Mouse (Mus musculus) liver, embryonic 14.5 days (tissue): ENCODE measurements around the gene Dll3. TPM values are rescaled to one million over a fixed set of nuclear protein-coding genes. Genes with fewer than 3 reads are reported as not detected.

Experiments used
- ATAC-seq: fragments of 200-750 bp; cut with Nextera tagmentation; 2 replicates; pipeline ENCODE4 v1.8.0; 2017; ENCODE audit warnings: moderate number of reproducible peaks, mild to moderate bottlenecking, moderate library complexity; ENCODE audit not compliant: insufficient read depth
- DNase-seq, 3 experiments: peaks; one replicate each; pipeline ENCODE4 v3.0.0-alpha.2; 2012 to 2013; ENCODE audit warnings: low read depth in 3 of 3, low spot score in 3 of 3
- H3K27ac ChIP-seq: fragments of 300-500 bp; sonication (generic); 2 replicates; pipeline ENCODE4 v1.5.1; 2014; ENCODE audit warnings: moderate library complexity, mild to moderate bottlenecking, control low read depth, inconsistent platforms
- H3K27me3 ChIP-seq: fragments of 300-500 bp; sonication (generic); 2 replicates; pipeline ENCODE4 v1.6.1; 2014; ENCODE audit warnings: mild to moderate bottlenecking, low read length, moderate library complexity; ENCODE audit not compliant: control insufficient read depth, insufficient read depth
- H3K36me3 ChIP-seq: fragments of 300-500 bp; sonication (generic); replicated peaks from 2 replicates; pipeline ENCODE4 v1.6.1; 2014; ENCODE audit warnings: low read depth; ENCODE audit not compliant: control insufficient read depth, insufficient read depth
- H3K4me1 ChIP-seq, 2 experiments: fragments of 200-500 bp in 1 of 2; fragments of 300-500 bp in 1 of 2; sonication (generic) in 1 of 2; replicated peaks; 2 replicates each; pipeline ENCODE4 v1.6.1; 2012 to 2014; ENCODE audit warnings: antibody characterized with exemption in 1 of 2, inconsistent platforms in 1 of 2, low read length in 1 of 2; ENCODE audit not compliant: control insufficient read depth in 2 of 2, insufficient read depth in 2 of 2
- H3K4me2 ChIP-seq: fragments of 300-500 bp; sonication (generic); 2 replicates; pipeline ENCODE4 v1.6.1; 2014; ENCODE audit warnings: low read depth, mild to moderate bottlenecking, control low read depth, moderate library complexity
- H3K4me3 ChIP-seq, 2 experiments: fragments of 200-500 bp in 1 of 2; fragments of 300-500 bp in 1 of 2; sonication (generic) in 1 of 2; 2 replicates each; pipeline ENCODE4 v1.5.1; 2012 to 2014; ENCODE audit warnings: low read depth in 2 of 2, low read length in 2 of 2, mild to moderate bottlenecking in 2 of 2, control low read depth in 1 of 2, inconsistent platforms in 1 of 2, moderate library complexity in 1 of 2; ENCODE audit not compliant: insufficient read depth in 1 of 2
- H3K9ac ChIP-seq: fragments of 300-500 bp; sonication (generic); replicated peaks from 2 replicates; pipeline ENCODE4 v1.6.1; 2014; ENCODE audit warnings: mild to moderate bottlenecking, control low read depth, moderate library complexity
- H3K9me3 ChIP-seq: fragments of 300-500 bp; sonication (generic); 2 replicates; pipeline ENCODE4 v1.6.1; 2016; ENCODE audit warnings: low read length, mixed read lengths; ENCODE audit not compliant: control insufficient read depth
- CTCF ChIP-seq: IDR thresholded peaks from 2 replicates; pipeline ENCODE4 v1.5.1; 2016; ENCODE audit warnings: antibody characterized with exemption, low read depth, control low read depth
- EP300 ChIP-seq: IDR thresholded peaks from 2 replicates; pipeline ENCODE4 v1.6.1; 2016; ENCODE audit warnings: antibody characterized with exemption, low read depth
- WGBS: fragments of 180-500 bp; shearing (Covaris S2); extraction: QIAGEN DNeasy Blood & Tissue Kit; methylation state at CpG from one replicate; pipeline ENCODE4 v1.1.7; 2014; ENCODE audit not compliant: insufficient replicate concordance; 5-methylcytosine and 5-hydroxymethylcytosine counted together
- polyA plus RNA-seq, 2 experiments: library from polyadenylated mRNA; depleted of rRNA in 1 of 2; stranded (reverse) in 1 of 2; unstranded in 1 of 2; fragments of >200 nt; fragmentation: Nextera tagmentation in 1 of 2; extraction: Ambion mirVana in 1 of 2; gene quantifications; 2 replicates each; pipeline versions ENCODE4 v1.2.1 to v1.2.3; 2012 to 2014

Gene Dll3
- polyA plus RNA-seq, 2 experiments: 0.03 TPM; not detected in 1

- Histone ChIP-seq H3K4me3 (peak within 1 kb of the TSS; percentile 68 to 72), H3K27ac (no peak within 1 kb of the TSS), H3K4me1 (peaks cover 2 to 3% of the 10 kb centered on the region in 2 experiments; a peak in 3 of 4 replicates), H3K9me3 (no peaks in the 10 kb centered on the region), H3K36me3 (no peaks in the 10 kb centered on the region), H3K9ac (peak within 1 kb of the TSS; percentile 76), H3K4me2 (peak within 1 kb of the TSS; percentile 87), H3K27me3 (no peaks in the 10 kb centered on the region)
- DNase-seq: peak; percentile 79 to 81 (median 81)
- 3% methylated on average over 66 of the region's 68 CpGs for WGBS
- ATAC-seq: peak; percentile 78
- TF ChIP-seq EP300 (no peak), CTCF (peak; percentile 97)
Measured at GRCm38 (mm10) chr7:28277615-28278278, 24.3 kb downstream of the Dll3 start, which contains the start of gene Eid2b. Gene Eid2b (plus strand): TSS chr7:28277739.

- Histone ChIP-seq H3K4me2 (no peak overlapping the region; the same call in none of the 2 replicates), H3K27ac (no peak overlapping the region), H3K4me1 (peaks cover 2 to 3% of the 10 kb centered on the region in 2 experiments; a peak in 3 of 4 replicates), H3K9me3 (no peaks in the 10 kb centered on the region), H3K36me3 (no peaks in the 10 kb centered on the region), H3K27me3 (no peaks in the 10 kb centered on the region), H3K9ac (no peak overlapping the region), H3K4me3 (no peak overlapping the region)
- ATAC-seq (no peak), DNase-seq (no peak)
- 50% methylated on average over 8 of the region's 8 CpGs for WGBS
- TF ChIP-seq EP300 (no peak), CTCF (no peak)
Measured at GRCm38 (mm10) chr7:28277237-28277614, 24.8 kb downstream of the Dll3 start.

- H3K4me1 ChIP-seq: peaks cover 0 to 2% of the 10 kb centered on the region in 2 experiments; a peak in 1 of 4 replicates
- peaks cover 13% of the 10 kb centered on the region for H3K27me3 ChIP-seq
- no peak for TF ChIP-seq EP300
- TF ChIP-seq CTCF: peak; percentile 44
- no peak overlapping the region for H3K27ac ChIP-seq
- 65% methylated on average over 3 of the region's 3 CpGs for WGBS
- no peak overlapping the region for H3K9ac ChIP-seq
- ATAC-seq (no peak), DNase-seq (no peak)
- no peaks in the 10 kb centered on the region for H3K36me3 ChIP-seq
- H3K9me3 ChIP-seq: no peaks in the 10 kb centered on the region
- no peak overlapping the region for H3K4me3 ChIP-seq
- H3K4me2 ChIP-seq: no peak overlapping the region
Measured at GRCm38 (mm10) chr7:28271761-28272160, 30.3 kb downstream of the Dll3 start.

GRCm38 (mm10) chr7:28269355-28269754, 32.7 kb downstream of the Dll3 start:
- Histone ChIP-seq H3K27me3 (peaks cover 13% of the 10 kb centered on the region), H3K4me3 (no peak overlapping the region), H3K36me3 (no peaks in the 10 kb centered on the region), H3K9ac (no peak overlapping the region), H3K27ac (no peak overlapping the region), H3K9me3 (no peaks in the 10 kb centered on the region), H3K4me1 (peaks cover 0 to 2% of the 10 kb centered on the region in 2 experiments; a peak in 1 of 4 replicates), H3K4me2 (no peak overlapping the region)
- TF ChIP-seq EP300 (no peak), CTCF (peak; percentile 49)
- ATAC-seq (no peak), DNase-seq (no peak)
- WGBS: 83% methylated on average over 12 of the region's 12 CpGs

DNA sequence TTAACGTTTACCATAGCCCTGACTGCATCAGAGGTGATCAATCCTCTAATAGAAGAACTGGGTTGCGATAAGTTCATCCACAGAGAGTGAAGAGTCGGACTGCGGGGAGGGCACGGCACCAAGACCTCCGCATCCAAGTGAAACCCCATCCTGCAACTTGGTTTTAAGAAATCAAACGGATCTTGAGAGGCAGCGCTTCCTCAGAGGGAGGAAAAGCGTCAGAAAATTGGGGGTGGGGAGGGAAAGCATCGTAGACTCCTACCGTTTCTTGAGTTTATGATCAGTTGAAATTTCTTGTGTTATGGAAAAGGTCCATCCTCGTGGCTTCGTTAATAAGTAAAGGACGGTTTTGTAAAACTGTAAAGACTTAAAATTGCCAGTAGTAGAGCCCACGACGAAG, 33.5 kb downstream of the Dll3 start:
- H3K9ac ChIP-seq: no peak overlapping the region; the same call in 1 of the 2 replicates
- peak overlapping the region; percentile 61 for H3K4me2 ChIP-seq
- no peaks in the 10 kb centered on the region for H3K9me3 ChIP-seq
- WGBS: 30% methylated on average over 16 of the region's 16 CpGs
- TF ChIP-seq CTCF: no peak
- no peak for TF ChIP-seq EP300
- DNase-seq (no peak), ATAC-seq (no peak)
- peaks cover 13% of the 10 kb centered on the region for H3K27me3 ChIP-seq
- H3K36me3 ChIP-seq: no peaks in the 10 kb centered on the region
- no peak overlapping the region for H3K27ac ChIP-seq
- peak overlapping the region; percentile 36 to 62 for H3K4me3 ChIP-seq
- peaks cover 0 to 2% of the 10 kb centered on the region in 2 experiments; a peak in 1 of 4 replicates for H3K4me1 ChIP-seq
